Mouse (Mus musculus): ENCODE results near the gene Gm21970.
"Not testable (repeated sequence)": the region's sequence is repeated elsewhere in the genome, so short reads cannot be mapped to it uniquely, and the experiment has no call there.

Gene Gm21970

GRCm38 (mm10) chr16:91404828-91405577 lies 13.5 kb downstream of the Gm21970 start:
- no peak for DNase-seq

- peak; percentile 75 to 83 for DNase-seq
Measured at GRCm38 (mm10) chr16:91405640-91406584, 14.4 kb downstream of the Gm21970 start, which contains the start of gene Il10rb. TSS of gene Il10rb (plus strand) at chr16:91406164.

- DNase-seq = peak; percentile 50 to 65
Measured at GRCm38 (mm10) chr16:91406585-91407220, 15.2 kb downstream of the Gm21970 start.

- DNase-seq = peak; percentile 65 to 85
Measured at GRCm38 (mm10) chr16:91413102-91413844, 21.8 kb downstream of the Gm21970 start.

- DNase-seq = peak in 1 of 2 experiments; percentile 47
Measured at GRCm38 (mm10) chr16:91415391-91416189, 24.1 kb downstream of the Gm21970 start.

GRCm38 (mm10) chr16:91416357-91416756 lies 24.8 kb downstream of the Gm21970 start:
- no peak for DNase-seq

- DNase-seq = no peak
Measured at GRCm38 (mm10) chr16:91416938-91417337, 25.4 kb downstream of the Gm21970 start.

GRCm38 (mm10) chr16:91418531-91418930 lies 27.0 kb downstream of the Gm21970 start:
- DNase-seq = peak in 1 of 2 experiments; percentile 81

- DNase-seq = no peak
Measured at GRCm38 (mm10) chr16:91425816-91426215, 34.3 kb downstream of the Gm21970 start.

GRCm38 (mm10) chr16:91426586-91426985 lies 35.1 kb downstream of the Gm21970 start:
- no peak for DNase-seq

GRCm38 (mm10) chr16:91427461-91427860 lies 35.9 kb downstream of the Gm21970 start:
- DNase-seq = peak in 1 of 2 experiments; percentile 69

- no peak for DNase-seq
Measured at GRCm38 (mm10) chr16:91428259-91428865, 36.8 kb downstream of the Gm21970 start.

- no peak for DNase-seq
Measured at GRCm38 (mm10) chr16:91432720-91433328, 41.3 kb downstream of the Gm21970 start.

- DNase-seq = no peak
Measured at GRCm38 (mm10) chr16:91433329-91433933, 41.9 kb downstream of the Gm21970 start.

GRCm38 (mm10) chr16:91434119-91434518 lies 42.6 kb downstream of the Gm21970 start:
- no peak for DNase-seq

GRCm38 (mm10) chr16:91438081-91438480 lies 46.6 kb downstream of the Gm21970 start:
- DNase-seq = no peak

- not testable (repeated sequence) for DNase-seq
Measured at GRCm38 (mm10) chr16:91438599-91438998, 47.1 kb downstream of the Gm21970 start.

GRCm38 (mm10) chr16:91441366-91441765 lies 49.8 kb downstream of the Gm21970 start:
- DNase-seq = peak; percentile 78 to 82

GRCm38 (mm10) chr16:91441811-91442240 lies 50.3 kb downstream of the Gm21970 start:
- no peak for DNase-seq

GRCm38 (mm10) chr16:91442446-91442845 lies 50.9 kb downstream of the Gm21970 start:
- DNase-seq = no peak
